Mouse (Mus musculus): ENCODE results near the gene RPS10-NUDT3.

DNA sequence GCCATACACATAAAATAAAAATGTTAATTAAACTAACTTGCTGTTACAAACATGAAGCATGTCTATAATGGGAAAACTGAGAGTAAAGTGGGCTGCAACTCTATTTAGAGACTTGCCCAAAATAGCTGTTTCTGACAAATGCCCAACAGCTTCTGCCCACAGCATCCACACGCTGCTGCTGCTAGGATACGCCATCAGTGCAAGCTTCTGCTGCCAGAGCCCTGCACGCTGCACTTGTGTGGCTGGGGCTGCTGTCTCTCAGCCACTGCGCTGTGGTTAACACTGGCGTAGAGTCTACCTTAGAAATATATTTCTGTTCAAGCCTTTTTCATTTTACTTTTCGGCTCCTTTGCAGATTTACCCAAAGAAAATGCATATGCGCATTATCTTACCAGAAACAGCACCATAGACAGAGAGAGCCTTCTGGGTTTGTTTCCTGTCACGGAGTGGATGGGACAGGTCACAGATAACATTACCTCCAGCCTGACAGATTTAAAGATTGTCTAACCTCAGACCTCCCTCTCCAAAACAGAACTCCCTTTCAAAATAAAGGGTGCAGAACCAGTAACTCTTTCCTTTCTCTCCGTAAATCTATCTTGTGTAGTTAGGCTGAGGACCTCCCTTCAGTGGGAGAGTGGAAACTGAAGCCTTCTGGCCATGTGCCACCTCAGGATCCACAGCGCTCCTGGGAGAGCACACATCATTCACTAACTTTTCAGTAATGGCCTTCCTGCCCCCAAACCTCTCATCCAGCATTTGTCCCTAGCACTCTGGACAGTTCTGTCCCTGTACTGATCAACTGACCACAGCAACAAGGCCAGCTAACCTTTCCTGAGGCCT is 24.1 kb downstream of the RPS10-NUDT3 start:
- TF ChIP-seq GATA1 (IDR thresholded peaks at IDR 0.05; ENCODE audit: low read length) (no peak), TAL1 (IDR thresholded peaks at IDR 0.05; ENCODE audit: low read length) (no peak)

Data from erythroblast, embryonic 14.5 days (primary cell).